32 mouse cellular contexts compared by ENCODE assay signal in the genomic region with DNA sequence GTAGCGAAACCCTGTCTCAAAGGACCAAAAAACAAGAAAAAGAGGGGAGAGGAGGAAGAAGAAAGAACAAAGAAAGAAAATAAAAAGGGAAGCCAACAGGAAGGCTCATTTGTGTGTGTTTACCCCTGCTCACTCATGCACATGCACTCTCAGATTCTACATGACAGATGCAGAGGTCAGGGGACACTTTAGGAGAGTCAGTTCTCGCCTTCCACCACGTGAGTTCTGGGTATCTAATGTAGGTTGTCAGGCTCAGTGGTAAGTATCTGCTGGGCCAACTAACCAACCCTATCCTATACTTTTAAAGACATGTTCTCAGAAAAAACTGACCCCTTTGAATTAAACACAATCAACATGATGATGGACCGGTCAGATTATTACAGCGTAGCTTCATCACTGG.
"Had no signal": no experiment of that assay in that cellular context is flagged by ENCODE, and none has a peak within 500 bp of the region (broad histone marks: within the 10 kb centered on the region; RNA-seq: fewer than 3 reads in every experiment).

No protein-coding gene starts in this region.

- DNase-seq: heart, postnatal 10 days; heart, postnatal 14 days; heart, postnatal 36 days; heart, postnatal 4 days; kidney, adult 11 months; kidney, adult 18-20 months; kidney, adult 2 months; kidney, adult 8-10 months; kidney, adult 9 months; kidney, postnatal 14 days; kidney, postnatal 25 days; kidney, postnatal 36 days; kidney, postnatal 4 days; layer of hippocampus, adult 9-11 months; layer of hippocampus, postnatal 36 days had no signal

- H3K9me3 ChIP-seq: heart, embryonic 10.5 days; heart, embryonic 12.5 days; heart, embryonic 13.5 days; heart, embryonic 15.5 days; hindbrain, embryonic 10.5 days; hindbrain, embryonic 12.5 days; hindbrain, embryonic 13.5 days; hindbrain, embryonic 15.5 days; intestine, embryonic 15.5 days; kidney, embryonic 15.5 days had no signal

- H3K4me1 ChIP-seq: hindbrain, embryonic 13.5 days; intestine, embryonic 15.5 days had no signal

- H3K9ac ChIP-seq: heart, embryonic 12.5 days; heart, embryonic 13.5 days; heart, embryonic 15.5 days; hindbrain, embryonic 12.5 days; hindbrain, embryonic 13.5 days; hindbrain, embryonic 14.5 days; hindbrain, embryonic 15.5 days; intestine, embryonic 15.5 days; kidney, embryonic 15.5 days had no signal

- H3K27me3 ChIP-seq: heart, embryonic 12.5 days; heart, embryonic 13.5 days; heart, embryonic 15.5 days; hindbrain, embryonic 12.5 days; hindbrain, embryonic 13.5 days; hindbrain, embryonic 15.5 days; intestine, embryonic 15.5 days; kidney, embryonic 15.5 days had no signal

- H3K27ac ChIP-seq: heart, embryonic 10.5 days; heart, embryonic 13.5 days; heart, embryonic 15.5 days; hindbrain, embryonic 10.5 days; hindbrain, embryonic 12.5 days; hindbrain, embryonic 13.5 days; hindbrain, embryonic 14.5 days; hindbrain, embryonic 15.5 days; hindbrain, postnatal 0 days; intestine, embryonic 15.5 days; kidney, embryonic 15.5 days; kidney, postnatal 0 days; layer of hippocampus, adult 2 months had no signal

- ATAC-seq: hindbrain, embryonic 16.5 days; hindbrain, postnatal 0 days; inflammation-experienced regulatory T-cells, adult 6 months had no signal

- H3K4me3 ChIP-seq: heart, embryonic 10.5 days; heart, embryonic 12.5 days; heart, embryonic 13.5 days; heart, embryonic 15.5 days; hindbrain, embryonic 10.5 days; hindbrain, embryonic 12.5 days; hindbrain, embryonic 13.5 days; hindbrain, embryonic 15.5 days; intestine, embryonic 15.5 days; kidney, embryonic 15.5 days; layer of hippocampus, adult 2 months had no signal

- H3K4me2 ChIP-seq: heart, embryonic 11.5 days; heart, embryonic 12.5 days; heart, embryonic 13.5 days; heart, embryonic 15.5 days; hindbrain, embryonic 12.5 days; hindbrain, embryonic 13.5 days; hindbrain, embryonic 14.5 days; hindbrain, embryonic 15.5 days; intestine, embryonic 15.5 days; kidney, embryonic 15.5 days had no signal

- H3K36me3 ChIP-seq: heart, embryonic 10.5 days; heart, embryonic 12.5 days; heart, embryonic 13.5 days; heart, embryonic 15.5 days; hindbrain, embryonic 10.5 days; hindbrain, embryonic 12.5 days; hindbrain, embryonic 13.5 days; hindbrain, embryonic 15.5 days; intestine, embryonic 15.5 days; kidney, embryonic 15.5 days had no signal
